ENCODE assay signal across 8 mouse cellular contexts in genomic region chr7:98672241-98672955, GRCm38 (mm10). TPM values are rescaled to one million over a fixed set of nuclear protein-coding genes. Genes with fewer than 3 reads are reported as not detected.
DNase-seq lines count a peak whose midpoint lies in the region; ATAC-seq and TF ChIP-seq lines count a peak whose summit lies in the region.
"Had no signal": no experiment of that assay in that cellular context is flagged by ENCODE, and none has a peak within 500 bp of the region (broad histone marks: within the 10 kb centered on the region; RNA-seq: fewer than 3 reads in every experiment).

No protein-coding gene starts in this region.

- peak; percentile 84 for ATAC-seq in lung, postnatal 0 days
- ATAC-seq in stomach, embryonic 14.5 days (ENCODE audit: insufficient number of reproducible peaks, insufficient read depth, low FRiP score, low read depth): peak; percentile 78; the same call in 1 of the 2 replicates

- H3K4me3 ChIP-seq in lung, postnatal 0 days (ENCODE audit: low read depth, low read length): no peak overlapping the region
- H3K4me3 ChIP-seq in lung, adult 2 months (replicated peaks; ENCODE audit: extremely low read depth, low read depth, low read length): no peak overlapping the region
- H3K4me3 ChIP-seq in stomach, embryonic 14.5 days (ENCODE audit: low read depth, low read length): no peak overlapping the region
- H3K4me3 ChIP-seq: liver, embryonic 15.5 days had no signal

- WGBS in lung, postnatal 0 days: 32% methylated on average over 11 of the region's 11 CpGs
- WGBS in lung, adult 2 months: 42% methylated on average over 11 of the region's 11 CpGs
- WGBS in stomach, embryonic 14.5 days: 41% methylated on average over 11 of the region's 11 CpGs

- 0 out of 2 replicates have a peak overlapping the region, but pooled peaks have one; percentile 20 for H3K27ac ChIP-seq in lung, postnatal 0 days (ENCODE audit: low read length)
- H3K27ac ChIP-seq in stomach, embryonic 14.5 days (ENCODE audit: low read length): peak overlapping the region; percentile 10; the same call in 1 of the 2 replicates
- H3K27ac ChIP-seq: liver, embryonic 15.5 days had no signal

- H3K36me3 ChIP-seq in lung, postnatal 0 days (ENCODE audit: insufficient read depth, low read length): no peaks in the 10 kb centered on the region
- no peaks in the 10 kb centered on the region for H3K36me3 ChIP-seq in stomach, embryonic 14.5 days (ENCODE audit: control insufficient read depth, insufficient read depth, low read length)
- H3K36me3 ChIP-seq: liver, embryonic 15.5 days had no signal

- no peak for TF ChIP-seq CTCF in lung, postnatal 0 days (IDR thresholded peaks at IDR 0.05)
- no peak for TF ChIP-seq CTCF in lung, adult 2 months (IDR thresholded peaks at IDR 0.05; ENCODE audit: insufficient read depth, low read length)

- intact Hi-C loops in heart, postnatal 14 days (cut with DNase I): no loop called here

- no peak for TF ChIP-seq EP300 in lung, postnatal 0 days (IDR thresholded peaks at IDR 0.05)

- H3K9ac ChIP-seq in lung, postnatal 0 days (replicated peaks; ENCODE audit: low read depth): no peak overlapping the region
- no peak overlapping the region for H3K9ac ChIP-seq in stomach, embryonic 14.5 days (replicated peaks; ENCODE audit: low read depth, low read length)
- H3K9ac ChIP-seq: liver, embryonic 15.5 days had no signal

- H3K4me1 ChIP-seq in lung, postnatal 0 days (ENCODE audit: insufficient read depth, low read depth, low read length): no peaks in the 10 kb centered on the region; the same call in 1 of the 2 replicates
- no peaks in the 10 kb centered on the region for H3K4me1 ChIP-seq in lung, adult 2 months (ENCODE audit: control insufficient read depth, insufficient read depth, low read length)
- H3K4me1 ChIP-seq in stomach, embryonic 14.5 days (ENCODE audit: control insufficient read depth, insufficient read depth, low read length): peaks cover 11% of the 10 kb centered on the region; the same call in 1 of the 2 replicates

- no peak overlapping the region for H3K4me2 ChIP-seq in lung, postnatal 0 days (replicated peaks; ENCODE audit: low read depth, low read length)
- H3K4me2 ChIP-seq in stomach, embryonic 14.5 days (replicated peaks; ENCODE audit: low read depth, low read length): no peak overlapping the region
- H3K4me2 ChIP-seq: liver, embryonic 15.5 days had no signal

- H3K9me3 ChIP-seq in lung, postnatal 0 days (ENCODE audit: low read length): no peaks in the 10 kb centered on the region
- H3K9me3 ChIP-seq in stomach, embryonic 14.5 days (ENCODE audit: control insufficient read depth, low read depth, low read length): no peaks in the 10 kb centered on the region
- H3K9me3 ChIP-seq: liver, embryonic 15.5 days had no signal

- no peak for TF ChIP-seq POLR2A in lung, adult 2 months (IDR thresholded peaks at IDR 0.05; ENCODE audit: borderline replicate concordance, extremely low read depth, low read depth, low read length)

- peak; percentile 71 for DNase-seq in lung, postnatal 0 days (ENCODE audit: low spot score)
- no peak for DNase-seq in lung, adult 2 months
- DNase-seq in forelimb bud, embryonic 11.5 days (ENCODE audit: low read depth, low spot score): peak; percentile 75
- DNase-seq in heart, postnatal 14 days: peak; percentile 63 to 72
- no peak for DNase-seq in adrenal gland, postnatal 25 days
- DNase-seq in ovary, postnatal 10 days (ENCODE audit: low spot score): no peak

- no peaks in the 10 kb centered on the region for H3K27me3 ChIP-seq in lung, postnatal 0 days (replicated peaks; ENCODE audit: insufficient read depth, low read length)
- no peaks in the 10 kb centered on the region for H3K27me3 ChIP-seq in stomach, embryonic 14.5 days (ENCODE audit: control insufficient read depth, insufficient read depth, low read length)
- H3K27me3 ChIP-seq: liver, embryonic 15.5 days had no signal

RNA-seq across cellular contexts. Expression of gene Emsy, which starts 15.8 kb away (rescaled TPM):
- polyA plus RNA-seq in lung, postnatal 0 days (2015; fragmentation: Nextera tagmentation; extraction: Ambion mirVana): 8.6 and 10.2 TPM in 2 replicates
- 18.9 and 20.2 TPM in 2 replicates for polyA plus RNA-seq in lung, adult 2 months (2012; rRNA removed)
- 10 to 100 TPM; 29.3 to 31.7 TPM for total RNA-seq in heart, postnatal 14 days (2021)
- polyA plus RNA-seq in stomach, embryonic 14.5 days (2014; fragmentation: Nextera tagmentation; extraction: Ambion mirVana): 42.4 and 46.0 TPM in 2 replicates
- 40.4 and 46.4 TPM in 2 replicates for total RNA-seq in adrenal gland, postnatal 25 days (2021)

RNA-seq across cellular contexts. Expression of gene Thap12, which starts 30.5 kb away (rescaled TPM):
- 31.8 and 34.2 TPM in 2 replicates for polyA plus RNA-seq in lung, postnatal 0 days (2015; fragmentation: Nextera tagmentation; extraction: Ambion mirVana)
- 7.6 and 10.8 TPM in 2 replicates for polyA plus RNA-seq in lung, adult 2 months (2012; rRNA removed)
- 10 to 100 TPM; 60.5 to 70.9 TPM for total RNA-seq in heart, postnatal 14 days (2021)
- polyA plus RNA-seq in stomach, embryonic 14.5 days (2014; fragmentation: Nextera tagmentation; extraction: Ambion mirVana): 55.9 and 61.7 TPM in 2 replicates
- 68.2 and 76.1 TPM in 2 replicates for total RNA-seq in adrenal gland, postnatal 25 days (2021)

Comparison
In these comparisons a context has a peak if more than half of its experiments do, and no peak if none do; other contexts are left out.
1. DNase-seq: peak in lung, postnatal 0 days (single experiment), forelimb bud, embryonic 11.5 days (single experiment) and heart, postnatal 14 days (2 of 2); none in lung, adult 2 months (single experiment), adrenal gland, postnatal 25 days (single experiment) and ovary, postnatal 10 days (single experiment).